Mouse (Mus musculus) hindbrain, embryonic 14.5 days (tissue): ENCODE data around the gene Has3. TPM values are rescaled to one million over a fixed set of nuclear protein-coding genes. Genes with fewer than 3 reads are reported as not detected.
A peak's percentile ranks its signal among the peaks of the same experiment; 100 is the strongest.

Source experiments
- ATAC-seq: fragments of 200-750 bp; cut with Nextera tagmentation; 2 replicates; pipeline ENCODE4 v1.8.0; 2017; ENCODE audit warnings: moderate number of reproducible peaks, mild to moderate bottlenecking, moderate TSS enrichment, moderate library complexity; ENCODE audit not compliant: low FRiP score
- DNase-seq: peaks from one replicate; pipeline ENCODE4 v3.0.0-alpha.2; 2015; ENCODE audit warnings: low spot score
- H3K27ac ChIP-seq: fragments of 300-500 bp; sonication (generic); 2 replicates; pipeline ENCODE4 v1.5.1; 2014; ENCODE audit warnings: mild to moderate bottlenecking, moderate library complexity
- H3K27me3 ChIP-seq: fragments of 300-500 bp; sonication (generic); 2 replicates; pipeline ENCODE4 v1.6.1; 2014; ENCODE audit warnings: mild to moderate bottlenecking, low read length, mixed read lengths; ENCODE audit not compliant: control insufficient read depth, insufficient read depth
- H3K36me3 ChIP-seq: fragments of 300-500 bp; sonication (generic); replicated peaks from 2 replicates; pipeline ENCODE4 v1.6.1; 2014; ENCODE audit not compliant: control insufficient read depth, insufficient read depth
- H3K4me1 ChIP-seq: fragments of 300-500 bp; sonication (generic); replicated peaks from 2 replicates; pipeline ENCODE4 v1.6.1; 2014; ENCODE audit warnings: antibody characterized with exemption, low read length, mixed read lengths; ENCODE audit not compliant: control insufficient read depth, insufficient read depth
- H3K4me2 ChIP-seq: fragments of 300-500 bp; sonication (generic); replicated peaks from 2 replicates; pipeline ENCODE4 v1.6.1; 2014; ENCODE audit warnings: mild to moderate bottlenecking, moderate library complexity
- H3K4me3 ChIP-seq: fragments of 300-500 bp; sonication (generic); replicated peaks from 2 replicates; pipeline ENCODE4 v1.5.1; 2014; ENCODE audit warnings: mild to moderate bottlenecking, low read length
- H3K9ac ChIP-seq: fragments of 300-500 bp; sonication (generic); 2 replicates; pipeline ENCODE4 v1.6.1; 2014
- H3K9me3 ChIP-seq: fragments of 300-500 bp; sonication (generic); 2 replicates; pipeline ENCODE4 v1.6.1; 2016; ENCODE audit warnings: low read length; ENCODE audit not compliant: control insufficient read depth
- WGBS: fragments of 180-500 bp; shearing (Covaris S2); extraction: QIAGEN DNeasy Blood & Tissue Kit; methylation state at CpG from one replicate; pipeline ENCODE4 v1.1.7; 2014; 5-methylcytosine and 5-hydroxymethylcytosine counted together
- polyA plus RNA-seq: library from polyadenylated mRNA; unstranded; fragments of >200 nt; fragmentation: Nextera tagmentation; extraction: Ambion mirVana; gene quantifications from 2 replicates; pipeline ENCODE4 v1.2.1, GENCODE M21; 2014

The Has3 gene
- polyA plus RNA-seq, 1 experiment from 2014 or later = 1.7 TPM

DNA sequence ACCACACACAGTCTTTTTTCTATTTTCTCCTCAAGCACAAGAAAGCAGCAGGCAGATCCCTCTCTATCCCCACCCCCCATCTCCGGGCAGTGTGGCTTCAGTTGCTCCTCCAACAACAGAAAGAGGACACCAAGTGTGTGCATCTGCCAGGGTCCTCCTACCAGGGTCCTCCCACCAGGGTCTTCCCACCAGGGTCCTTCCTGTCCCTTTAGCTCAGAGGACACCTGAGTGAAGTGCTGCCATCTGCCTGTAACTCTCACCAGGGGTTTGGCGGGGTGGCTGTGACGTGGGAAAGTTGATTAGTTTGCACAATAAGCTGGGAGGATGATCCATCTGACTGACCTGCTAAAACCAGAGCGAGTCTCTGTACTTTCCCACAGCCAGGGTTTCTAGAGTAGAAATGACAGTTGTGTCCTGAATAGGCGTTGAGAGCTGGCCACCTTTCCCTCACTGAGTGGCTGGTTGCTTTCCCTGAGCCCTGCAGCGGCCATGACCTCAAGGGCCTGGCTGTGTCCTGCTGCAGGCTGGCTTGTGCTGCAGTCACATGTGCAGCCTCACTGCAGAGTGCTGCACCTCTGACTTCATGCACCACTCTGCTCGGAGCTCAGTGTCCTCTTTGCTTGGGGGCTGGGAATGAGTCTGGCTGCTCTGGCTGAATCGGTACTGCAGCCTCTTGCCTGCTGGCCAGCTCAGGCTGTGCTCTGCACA lies 15.4 kb upstream of the Has3 start:
- Histone ChIP-seq H3K4me3 (no peak overlapping the region), H3K27ac (no peak overlapping the region), H3K9ac (no peak overlapping the region), H3K4me2 (no peak overlapping the region), H3K9me3 (no peaks in the 10 kb centered on the region), H3K4me1 (no peaks in the 10 kb centered on the region), H3K36me3 (no peaks in the 10 kb centered on the region), H3K27me3 (no peaks in the 10 kb centered on the region)
- DNase-seq = no peak
- no peak for ATAC-seq
- 51% methylated on average over 8 of the region's 8 CpGs for WGBS

DNA sequence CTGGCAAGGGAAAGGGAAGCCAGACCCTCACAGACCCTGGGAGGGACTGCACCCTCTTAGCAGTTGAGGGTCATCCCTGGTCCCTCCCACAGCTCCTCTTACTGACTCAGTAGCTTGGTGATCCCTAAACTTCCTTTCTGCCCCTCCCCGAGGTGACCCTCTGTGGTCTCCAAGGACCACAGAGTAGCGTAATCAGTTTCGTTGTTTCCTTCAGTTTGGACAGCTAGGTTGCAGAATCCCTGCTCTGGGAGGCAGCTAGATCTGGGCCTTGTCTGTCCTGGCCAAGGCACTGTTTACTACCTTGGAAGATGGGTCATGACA lies 14.8 kb upstream of the Has3 start:
- DNase-seq (no peak), ATAC-seq (no peak)
- Histone ChIP-seq H3K4me3 (no peak overlapping the region), H3K9ac (no peak overlapping the region), H3K9me3 (no peaks in the 10 kb centered on the region), H3K4me1 (no peaks in the 10 kb centered on the region), H3K27ac (no peak overlapping the region), H3K4me2 (no peak overlapping the region), H3K36me3 (no peaks in the 10 kb centered on the region), H3K27me3 (no peaks in the 10 kb centered on the region)
- 85% methylated on average over 3 of the region's 3 CpGs for WGBS

DNA sequence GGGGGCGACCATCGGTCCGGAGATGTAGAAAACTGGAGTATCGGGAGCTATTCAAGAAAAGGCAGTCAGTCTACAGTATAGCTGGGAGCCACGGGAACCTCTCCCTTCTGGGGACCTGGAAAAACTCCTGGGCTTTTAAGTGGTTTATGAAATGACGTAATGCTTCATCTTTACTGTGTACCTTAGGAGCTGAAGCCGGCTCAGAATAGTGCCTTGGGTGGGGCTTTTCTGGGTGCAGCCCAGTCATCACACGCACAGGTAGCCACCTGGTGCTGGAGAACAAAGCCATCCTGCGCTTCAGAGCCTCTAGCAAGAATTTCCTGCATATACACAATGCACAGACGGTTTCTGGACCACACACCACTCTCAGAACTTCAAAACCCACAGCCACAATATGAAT lies 7.2 kb upstream of the Has3 start:
- H3K4me3 ChIP-seq = no peak overlapping the region
- H3K9ac ChIP-seq = no peak overlapping the region
- H3K36me3 ChIP-seq = no peaks in the 10 kb centered on the region
- H3K27ac ChIP-seq = no peak overlapping the region
- H3K9me3 ChIP-seq = no peaks in the 10 kb centered on the region
- ATAC-seq (no peak), DNase-seq (no peak)
- H3K4me1 ChIP-seq = no peaks in the 10 kb centered on the region
- H3K4me2 ChIP-seq = no peak overlapping the region
- 0 out of 2 replicates have a peak, but pooled peaks cover under 1% of the 10 kb centered on the region for H3K27me3 ChIP-seq
- 92% methylated on average over 10 of the region's 10 CpGs for WGBS

DNA sequence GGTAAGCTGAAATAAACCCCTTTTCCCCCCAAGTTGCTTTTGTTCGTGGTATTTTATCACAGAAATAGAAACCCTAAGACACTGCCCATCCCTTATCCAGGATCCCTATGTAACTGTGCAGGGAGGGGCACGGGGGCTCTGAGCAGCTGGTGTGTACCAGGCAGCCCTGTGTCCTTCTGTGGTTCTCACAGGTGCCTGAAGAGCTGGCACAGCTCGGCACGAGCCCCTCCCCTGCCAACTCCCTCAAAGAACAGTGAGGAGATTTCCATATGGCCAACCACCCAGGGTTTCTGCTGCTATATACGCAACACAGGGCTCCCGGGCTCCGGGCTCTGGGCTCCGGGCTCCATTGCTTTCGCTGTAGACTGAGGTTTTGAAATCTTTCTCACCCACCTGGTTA lies 4.7 kb upstream of the Has3 start:
- Histone ChIP-seq H3K27ac (no peak overlapping the region), H3K27me3 (peaks cover 25% of the 10 kb centered on the region), H3K4me3 (no peak overlapping the region), H3K9ac (no peak overlapping the region), H3K36me3 (no peaks in the 10 kb centered on the region), H3K4me1 (0 out of 2 replicates have a peak, but pooled peaks cover 5% of the 10 kb centered on the region), H3K9me3 (no peaks in the 10 kb centered on the region), H3K4me2 (no peak overlapping the region)
- 74% methylated on average over 9 of the region's 9 CpGs for WGBS
- DNase-seq (no peak), ATAC-seq (no peak)

DNA sequence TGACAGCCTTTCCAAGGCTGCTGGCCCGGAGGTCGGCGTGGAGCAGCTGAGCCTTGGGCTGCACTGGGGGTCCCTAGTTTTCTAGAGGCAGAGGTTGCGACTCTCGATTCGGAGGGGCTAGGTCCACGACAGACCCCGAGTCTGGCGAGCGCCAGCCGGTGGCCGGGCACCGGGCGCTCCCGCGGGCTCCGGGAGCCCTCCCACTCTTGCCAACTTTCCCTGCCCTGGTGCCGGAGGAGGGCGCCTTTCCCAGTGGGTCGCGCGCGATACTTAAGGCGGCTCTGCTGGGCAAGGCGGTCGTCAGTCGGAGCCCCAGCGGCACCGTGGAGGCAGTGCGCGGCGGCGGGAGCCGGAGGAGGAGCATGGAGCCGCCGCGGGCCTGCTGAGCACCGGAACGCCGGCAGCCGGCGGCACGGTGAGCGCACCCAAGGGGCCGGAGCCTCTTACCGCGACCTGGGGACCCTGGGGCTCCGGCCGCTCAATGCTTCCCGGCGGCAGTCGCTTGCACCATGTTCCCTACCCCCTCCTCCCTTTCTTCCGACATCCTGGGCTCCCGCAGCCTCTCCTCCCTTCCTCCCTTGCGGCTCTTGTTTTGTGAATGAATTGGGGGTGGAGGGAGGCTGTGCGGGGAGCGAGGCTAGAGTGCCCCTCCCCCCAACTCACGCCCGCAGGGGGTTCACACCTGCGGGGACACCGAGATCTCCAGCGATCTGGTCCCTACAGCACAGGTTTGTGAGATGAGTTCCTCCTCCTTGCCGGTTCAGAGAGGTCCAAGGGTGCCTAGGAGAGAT lies 690 bp downstream of the Has3 start:
- H3K4me3 ChIP-seq = peak overlapping the region; percentile 72
- peaks cover 8% of the 10 kb centered on the region for H3K36me3 ChIP-seq
- H3K9me3 ChIP-seq = no peaks in the 10 kb centered on the region
- peak; percentile 74 for ATAC-seq
- H3K4me2 ChIP-seq = peak overlapping the region; percentile 98
- WGBS = under 1% methylated on average over 63 of the region's 63 CpGs
- H3K4me1 ChIP-seq = peaks cover 26% of the 10 kb centered on the region
- DNase-seq = peak; percentile 47
- H3K9ac ChIP-seq = peak overlapping the region; percentile 75
- H3K27ac ChIP-seq = peak overlapping the region; percentile 46; the same call in 1 of the 2 replicates
- peaks cover 32% of the 10 kb centered on the region for H3K27me3 ChIP-seq

DNA sequence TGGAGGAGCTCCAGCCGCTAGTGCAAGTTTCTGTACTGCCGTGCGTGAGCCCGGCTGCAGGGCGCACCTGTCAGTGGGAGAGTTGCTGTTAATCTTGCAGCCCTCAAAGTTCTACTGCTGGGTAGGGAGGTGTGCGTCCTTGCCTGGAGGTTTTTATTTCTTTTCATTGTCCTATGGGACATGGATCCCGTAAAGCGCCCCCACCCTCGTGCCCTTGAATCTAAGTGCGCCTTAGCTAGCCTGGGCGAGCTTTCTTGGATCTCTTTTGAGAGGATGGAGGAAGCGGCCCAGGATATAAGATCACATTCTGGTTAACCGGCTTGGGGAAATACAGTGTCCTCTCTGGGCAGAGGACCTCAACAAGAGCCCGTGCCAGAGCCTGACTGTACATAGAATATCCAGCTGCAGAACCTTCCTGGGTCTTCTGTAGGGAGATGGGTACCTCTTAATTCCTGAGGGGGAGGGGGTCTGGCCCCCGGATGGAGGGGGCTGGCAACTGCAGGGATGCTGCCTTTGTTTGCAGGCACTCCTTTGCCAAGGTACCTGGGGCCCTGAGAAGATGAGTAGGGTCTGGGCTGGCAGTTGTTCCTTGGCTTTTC lies 1.4 kb downstream of the Has3 start:
- ATAC-seq = peak; percentile 39
- Histone ChIP-seq H3K4me3 (peak overlapping the region; percentile 72), H3K4me1 (peaks cover 26% of the 10 kb centered on the region), H3K36me3 (peaks cover 8% of the 10 kb centered on the region), H3K27ac (peak overlapping the region; percentile 55), H3K4me2 (peak overlapping the region; percentile 98), H3K9ac (peak overlapping the region; percentile 75), H3K9me3 (no peaks in the 10 kb centered on the region), H3K27me3 (peaks cover 32% of the 10 kb centered on the region)
- no peak for DNase-seq
- under 1% methylated on average over 15 of the region's 15 CpGs for WGBS

DNA sequence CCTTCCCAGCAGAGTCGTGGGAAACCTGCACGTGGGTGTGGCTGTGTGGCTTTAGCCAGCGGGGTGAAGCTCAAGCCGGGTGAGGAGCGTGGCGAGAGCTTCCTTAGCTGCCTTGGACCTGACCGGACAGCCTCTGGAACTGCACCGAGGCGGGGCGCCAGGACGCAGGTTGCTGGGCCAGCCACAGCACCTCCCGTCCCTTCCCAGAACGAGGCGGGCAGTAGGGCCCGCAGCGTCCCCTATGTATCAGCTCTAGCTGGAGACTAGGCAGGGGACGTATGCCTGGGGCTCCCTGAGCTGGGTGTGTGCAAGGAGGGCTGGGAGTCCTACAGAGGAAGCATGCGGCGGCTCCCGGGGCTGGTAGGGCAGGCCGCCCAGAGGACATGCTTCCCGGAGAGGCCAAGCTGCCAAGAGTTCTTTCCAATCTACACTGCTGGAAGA lies 1.9 kb downstream of the Has3 start:
- Histone ChIP-seq H3K36me3 (peaks cover 12% of the 10 kb centered on the region), H3K27ac (peak overlapping the region; percentile 55), H3K4me3 (peak overlapping the region; percentile 72), H3K27me3 (peaks cover 32% of the 10 kb centered on the region), H3K4me2 (peak overlapping the region; percentile 98), H3K4me1 (peaks cover 26% of the 10 kb centered on the region), H3K9me3 (no peaks in the 10 kb centered on the region), H3K9ac (peak overlapping the region; percentile 75)
- ATAC-seq (peak; percentile 58), DNase-seq (peak; percentile 52)
- WGBS = under 1% methylated on average over 22 of the region's 22 CpGs

DNA sequence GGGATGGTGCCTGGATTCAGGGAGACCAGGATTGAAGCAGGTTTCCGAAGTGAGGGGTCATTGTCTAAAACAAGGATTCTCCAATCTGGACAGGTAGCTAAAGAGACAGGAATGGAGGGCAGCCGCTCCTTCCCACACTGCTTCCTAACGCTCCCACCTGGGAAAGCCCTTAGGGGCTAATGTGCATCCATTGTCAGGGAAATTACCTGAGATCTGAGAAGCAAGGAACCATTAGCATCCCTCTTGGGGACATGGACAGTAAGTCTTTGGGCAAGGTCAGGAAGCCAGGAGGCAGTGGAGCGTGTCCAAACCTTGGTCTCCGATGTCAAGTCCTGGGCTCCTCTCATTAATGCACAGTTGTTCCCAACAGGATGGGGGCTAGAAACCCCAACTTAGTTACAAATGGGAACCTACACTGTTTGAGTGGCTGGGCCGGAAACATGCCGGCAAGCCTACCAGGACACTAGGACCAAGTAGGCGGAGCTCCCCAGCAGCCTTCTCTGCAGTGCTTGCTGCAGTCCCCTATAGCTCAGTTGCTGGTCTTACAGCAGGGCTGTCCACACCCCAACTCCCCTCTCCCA lies 2.5 kb downstream of the Has3 start:
- peak overlapping the region; percentile 75 for H3K9ac ChIP-seq
- peaks cover 26% of the 10 kb centered on the region for H3K4me1 ChIP-seq
- DNase-seq (peak; percentile 32), ATAC-seq (no peak)
- H3K4me2 ChIP-seq = peak overlapping the region; percentile 98
- WGBS = 8% methylated on average over 8 of the region's 8 CpGs
- H3K27ac ChIP-seq = peak overlapping the region; percentile 55; the same call in 1 of the 2 replicates
- H3K36me3 ChIP-seq = peaks cover 12% of the 10 kb centered on the region
- H3K9me3 ChIP-seq = no peaks in the 10 kb centered on the region
- peak overlapping the region; percentile 72 for H3K4me3 ChIP-seq
- peaks cover 32% of the 10 kb centered on the region for H3K27me3 ChIP-seq

DNA sequence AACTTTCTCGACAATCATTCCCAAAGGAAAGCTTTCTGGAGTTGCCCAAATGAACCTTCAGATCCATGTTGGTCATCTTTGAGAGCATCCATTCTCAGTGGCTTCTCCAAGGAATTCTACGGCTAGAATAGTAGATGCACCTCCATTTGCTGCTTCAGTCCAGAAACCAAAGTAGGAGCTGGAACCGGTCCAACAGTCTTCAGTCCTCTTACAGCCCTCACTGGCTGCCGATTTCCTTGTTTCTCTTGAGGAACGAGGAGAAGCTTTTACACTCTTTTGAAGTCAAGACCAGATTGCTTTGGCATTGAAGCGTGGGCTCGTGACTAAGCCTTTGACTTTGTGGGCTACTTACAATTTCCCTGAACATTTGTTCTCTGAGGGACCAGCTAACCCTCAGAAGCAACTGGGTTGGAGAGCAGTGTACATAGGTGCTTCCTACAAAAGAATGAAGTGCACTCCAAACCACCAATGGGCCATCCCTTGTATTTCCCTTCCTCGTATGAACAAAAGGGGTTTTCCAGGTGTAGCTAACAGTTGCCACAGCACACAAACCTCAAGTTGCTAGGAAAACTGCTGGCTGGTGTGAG lies 10.2 kb downstream of the Has3 start:
- no peak overlapping the region for H3K9ac ChIP-seq
- no peaks in the 10 kb centered on the region for H3K27me3 ChIP-seq
- no peak overlapping the region for H3K4me3 ChIP-seq
- H3K27ac ChIP-seq = no peak overlapping the region
- DNase-seq (no peak), ATAC-seq (no peak)
- peaks cover 66% of the 10 kb centered on the region for H3K36me3 ChIP-seq
- H3K4me2 ChIP-seq = no peak overlapping the region
- WGBS = 95% methylated on average over 8 of the region's 8 CpGs
- H3K9me3 ChIP-seq = no peaks in the 10 kb centered on the region
- H3K4me1 ChIP-seq = no peaks in the 10 kb centered on the region
